Mouse (Mus musculus): ENCODE measurements around the gene Tm7sf3. TPM values are rescaled to one million over a fixed set of nuclear protein-coding genes. Genes with fewer than 3 reads are reported as not detected.

Gene Tm7sf3
- polyA plus RNA-seq (2012): 29.1 and 30.1 TPM in 2 replicates

GRCm38 (mm10) chr6:146642276-146643183 is at the start of gene Tm7sf3, which contains the start of gene Med21:
Gene Tm7sf3, minus strand, starts transcription at chr6:146642824.
Gene Med21, plus strand, starts transcription at chr6:146642547.
- no peak for TF ChIP-seq GATA1 (IDR thresholded peaks at IDR 0.05; ENCODE audit: low read length)

GRCm38 (mm10) chr6:146688861-146689260 is 46.2 kb upstream of the Tm7sf3 start:
- TF ChIP-seq GATA1 (IDR thresholded peaks at IDR 0.05; ENCODE audit: low read length): no peak

GRCm38 (mm10) chr6:146688010-146688409 is 45.4 kb upstream of the Tm7sf3 start:
- no peak for TF ChIP-seq GATA1 (IDR thresholded peaks at IDR 0.05; ENCODE audit: low read length)

GRCm38 (mm10) chr6:146686463-146687196 is 44.0 kb upstream of the Tm7sf3 start:
- TF ChIP-seq GATA1 (IDR thresholded peaks at IDR 0.05; ENCODE audit: low read length): no peak

GRCm38 (mm10) chr6:146685781-146686308 is 43.2 kb upstream of the Tm7sf3 start:
- TF ChIP-seq GATA1 (IDR thresholded peaks at IDR 0.05; ENCODE audit: low read length): no peak

GRCm38 (mm10) chr6:146683881-146684280 is 41.3 kb upstream of the Tm7sf3 start:
- no peak for TF ChIP-seq GATA1 (IDR thresholded peaks at IDR 0.05; ENCODE audit: low read length)

GRCm38 (mm10) chr6:146678136-146679070 is 35.8 kb upstream of the Tm7sf3 start:
- TF ChIP-seq GATA1 (IDR thresholded peaks at IDR 0.05; ENCODE audit: low read length): no peak

GRCm38 (mm10) chr6:146676904-146677303 is 34.3 kb upstream of the Tm7sf3 start:
- no peak for TF ChIP-seq GATA1 (IDR thresholded peaks at IDR 0.05; ENCODE audit: low read length)

- no peak for TF ChIP-seq GATA1 (IDR thresholded peaks at IDR 0.05; ENCODE audit: low read length)
These were observed 32.4 kb upstream of the Tm7sf3 start for GRCm38 (mm10) chr6:146674881-146675536.

- TF ChIP-seq GATA1 (IDR thresholded peaks at IDR 0.05; ENCODE audit: low read length): no peak
These were observed 31.8 kb upstream of the Tm7sf3 start for GRCm38 (mm10) chr6:146674420-146674819.

- TF ChIP-seq GATA1 (IDR thresholded peaks at IDR 0.05; ENCODE audit: low read length): no peak
These were observed 31.1 kb upstream of the Tm7sf3 start for GRCm38 (mm10) chr6:146673696-146674095.

- TF ChIP-seq GATA1 (IDR thresholded peaks at IDR 0.05; ENCODE audit: low read length): no peak
These were observed 29.5 kb upstream of the Tm7sf3 start for GRCm38 (mm10) chr6:146672106-146672505.

GRCm38 (mm10) chr6:146670956-146671855 is 28.6 kb upstream of the Tm7sf3 start:
- TF ChIP-seq GATA1 (IDR thresholded peaks at IDR 0.05; ENCODE audit: low read length): peak; percentile 66

Measured in G1E-ER4 (cell line).